19 mouse cellular contexts compared by ENCODE assay signal in the genomic region with DNA sequence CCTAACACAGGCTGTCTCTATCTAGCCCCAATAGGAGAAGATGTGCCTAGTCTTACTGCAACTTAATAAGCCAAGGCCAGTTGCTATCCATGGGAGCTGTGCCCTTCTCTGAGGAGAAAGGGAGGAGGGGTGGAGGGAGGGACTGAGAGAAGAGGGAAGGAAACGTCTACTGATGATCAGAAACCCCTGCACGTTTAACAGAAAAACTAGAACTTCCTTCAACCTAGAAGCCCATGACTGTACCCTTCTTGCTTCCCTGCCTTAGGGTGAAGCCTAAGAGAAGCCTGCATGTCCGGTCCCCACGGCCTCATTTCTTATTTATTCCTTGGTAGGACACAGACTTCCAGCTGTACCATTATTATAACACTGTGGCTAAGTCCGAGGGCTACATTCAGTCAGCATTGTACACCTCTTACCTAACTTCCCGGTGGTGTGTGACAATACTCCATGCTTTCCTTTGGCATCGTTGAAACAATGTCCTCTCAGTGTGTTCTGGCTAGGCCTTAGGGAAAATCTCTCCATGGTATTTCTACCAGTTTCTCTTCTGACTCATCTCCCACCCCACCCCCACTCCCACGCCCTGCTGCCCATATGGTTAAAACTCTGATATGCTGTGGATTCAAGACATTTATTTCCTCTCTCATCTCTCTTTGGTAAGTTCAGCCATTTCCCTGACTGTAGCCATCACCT.
DNase-seq lines count a peak whose midpoint lies in the region; ATAC-seq lines count a peak whose summit lies in the region.
"Had no signal": no experiment of that assay in that cellular context is flagged by ENCODE, and none has a peak within 500 bp of the region (broad histone marks: within the 10 kb centered on the region; RNA-seq: fewer than 3 reads in every experiment).

No protein-coding gene starts in this region.

- WGBS in midbrain, embryonic 11.5 days: 86% methylated on average over 8 of the region's 8 CpGs
- 88% methylated on average over 8 of the region's 8 CpGs for whole genome bisulfite sequencing in midbrain, embryonic 14.5 days

- no peaks in the 10 kb centered on the region for H3K27me3 ChIP-seq in midbrain, embryonic 11.5 days (ENCODE audit: control insufficient read depth, insufficient read depth, low read length)
- H3K27me3 ChIP-seq in midbrain, embryonic 14.5 days (ENCODE audit: control insufficient read depth, insufficient read depth, low read length): no peaks in the 10 kb centered on the region
- H3K27me3 ChIP-seq: embryonic facial prominence, embryonic 15.5 days; forebrain, embryonic 12.5 days; limb, embryonic 15.5 days; midbrain, embryonic 12.5 days had no signal

- DNase-seq in frontal cortex, postnatal 10 days (ENCODE audit: low spot score in 2 of 2): no peak
- DNase-seq in midbrain, embryonic 11.5 days (ENCODE audit: low spot score, missing footprints): peak; percentile 59
- no peak for DNase-seq in midbrain, embryonic 14.5 days
- DNase-seq in frontal cortex, postnatal 36 days (ENCODE audit: low spot score in 2 of 2): peak; percentile 35 to 49
- peak; percentile 29 for DNase-seq in telencephalon, adult 2 months (ENCODE audit: low read depth, low spot score)
- DNase-seq in cerebellum, adult 8-10 months: no peak
- DNase-seq in kidney, adult 9 months: no peak
- DNase-seq: adrenal gland, adult 2 months; cerebellum, adult 9-10 months; heart, postnatal 14 days; kidney, adult 2 months; kidney, postnatal 36 days; right cerebral cortex, postnatal 4 days; thymus, adult 18-20 months had no signal

- H3K4me2 ChIP-seq in midbrain, embryonic 11.5 days: no peak overlapping the region
- H3K4me2 ChIP-seq in midbrain, embryonic 14.5 days (ENCODE audit: low read length): no peak overlapping the region
- H3K4me2 ChIP-seq: embryonic facial prominence, embryonic 15.5 days; forebrain, embryonic 12.5 days; limb, embryonic 15.5 days; midbrain, embryonic 12.5 days had no signal

- peak; percentile 87 for ATAC-seq in frontal cortex, adult (ENCODE audit: low TSS enrichment)
- ATAC-seq in midbrain, embryonic 11.5 days (ENCODE audit: low FRiP score): no peak
- no peak for ATAC-seq in midbrain, embryonic 14.5 days (ENCODE audit: low FRiP score, low TSS enrichment)

- H3K9me3 ChIP-seq in midbrain, embryonic 11.5 days (ENCODE audit: control insufficient read depth, low read length): no peaks in the 10 kb centered on the region
- no peaks in the 10 kb centered on the region for H3K9me3 ChIP-seq in midbrain, embryonic 14.5 days (ENCODE audit: control insufficient read depth, low read length)
- H3K9me3 ChIP-seq: embryonic facial prominence, embryonic 15.5 days; forebrain, embryonic 12.5 days; limb, embryonic 15.5 days; midbrain, embryonic 12.5 days had no signal

- no peak overlapping the region for H3K27ac ChIP-seq in midbrain, embryonic 11.5 days (ENCODE audit: low read depth, low read length)
- no peak overlapping the region for H3K27ac ChIP-seq in midbrain, embryonic 14.5 days (replicated peaks; ENCODE audit: low read depth, low read length)
- H3K27ac ChIP-seq: embryonic facial prominence, embryonic 15.5 days; forebrain, embryonic 12.5 days; limb, embryonic 15.5 days; midbrain, embryonic 12.5 days had no signal

- H3K4me3 ChIP-seq in midbrain, embryonic 11.5 days (ENCODE audit: low read depth, low read length): no peak overlapping the region
- H3K4me3 ChIP-seq in midbrain, embryonic 14.5 days (replicated peaks; ENCODE audit: low read depth, low read length): no peak overlapping the region
- H3K4me3 ChIP-seq: embryonic facial prominence, embryonic 15.5 days; forebrain, embryonic 12.5 days; limb, embryonic 15.5 days; midbrain, embryonic 12.5 days had no signal

- no peaks in the 10 kb centered on the region for H3K36me3 ChIP-seq in midbrain, embryonic 11.5 days (ENCODE audit: control insufficient read depth, insufficient read depth, low read length)
- H3K36me3 ChIP-seq in midbrain, embryonic 14.5 days (ENCODE audit: control insufficient read depth, insufficient read depth, low read length): no peaks in the 10 kb centered on the region
- H3K36me3 ChIP-seq: embryonic facial prominence, embryonic 15.5 days; forebrain, embryonic 12.5 days; limb, embryonic 15.5 days; midbrain, embryonic 12.5 days had no signal

- peaks cover 3% of the 10 kb centered on the region for H3K4me1 ChIP-seq in midbrain, embryonic 11.5 days (ENCODE audit: control insufficient read depth, insufficient read depth, low read length)
- peaks cover 3% of the 10 kb centered on the region; the same call in 1 of the 2 replicates for H3K4me1 ChIP-seq in midbrain, embryonic 14.5 days (ENCODE audit: control insufficient read depth, insufficient read depth, low read length)
- H3K4me1 ChIP-seq: embryonic facial prominence, embryonic 15.5 days; limb, embryonic 15.5 days had no signal

- no peak overlapping the region for H3K9ac ChIP-seq in midbrain, embryonic 11.5 days (ENCODE audit: low read length)
- no peak overlapping the region for H3K9ac ChIP-seq in midbrain, embryonic 14.5 days (replicated peaks; ENCODE audit: low read length)
- H3K9ac ChIP-seq: embryonic facial prominence, embryonic 15.5 days; forebrain, embryonic 12.5 days; limb, embryonic 15.5 days; midbrain, embryonic 12.5 days had no signal

Comparison
In these comparisons a context has a peak if more than half of its experiments do, and no peak if none do; other contexts are left out.
1. DNase-seq: peak in midbrain, embryonic 11.5 days (single experiment), frontal cortex, postnatal 36 days (2 of 2) and telencephalon, adult 2 months (single experiment); none in frontal cortex, postnatal 10 days (0 of 2), midbrain, embryonic 14.5 days (single experiment), cerebellum, adult 8-10 months (single experiment) and kidney, adult 9 months (single experiment).